Mouse (Mus musculus) MEL (cell line): ENCODE measurements around the gene Spata32.

Source experiments
- CTCF ChIP-seq, 3 experiments: IDR thresholded peaks in 2 of 3; conservative IDR thresholded peaks in 1 of 3; 2 replicates each; pipeline ENCODE4 v1.5.1; 2011 to 2012; ENCODE audit warnings: low read length in 3 of 3, low read depth in 2 of 3, mild to moderate bottlenecking in 2 of 3, improper control_type of control experiment in 1 of 3, inconsistent platforms in 1 of 3, mixed read lengths in 1 of 3, moderate library complexity in 1 of 3; ENCODE audit not compliant: control insufficient read depth in 1 of 3, insufficient read depth in 1 of 3, poor library complexity in 1 of 3, severe bottlenecking in 1 of 3
- POLR2AphosphoS5 ChIP-seq: IDR thresholded peaks from 2 replicates; pipeline ENCODE4 v1.6.1; 2012; ENCODE audit warnings: low read depth, borderline replicate concordance, mild to moderate bottlenecking, inconsistent platforms, low read length, moderate library complexity, mixed read lengths
- SIN3A ChIP-seq: IDR thresholded peaks from 2 replicates; pipeline ENCODE4 v1.6.1; 2012; ENCODE audit warnings: low read length, improper control_type of control experiment, inconsistent platforms

- TF ChIP-seq POLR2AphosphoS5: no peak
- peak; percentile 80 for TF ChIP-seq SIN3A
- TF ChIP-seq CTCF (IDR thresholded peaks at IDR 0.05 in 2 of 3, conservative IDR thresholded peaks at IDR 0.05 in 1 of 3; ENCODE audit: control insufficient read depth in 1 of 3, insufficient read depth in 1 of 3, low read depth in 2 of 3, low read length in 3 of 3, poor library complexity in 1 of 3, severe bottlenecking in 1 of 3): no peak
These were observed 47.0 kb upstream of the Spata32 start for GRCm38 (mm10) chr11:103265211-103265610.
